Mouse (Mus musculus): ENCODE data around the gene Adig.

Gene Adig

DNA sequence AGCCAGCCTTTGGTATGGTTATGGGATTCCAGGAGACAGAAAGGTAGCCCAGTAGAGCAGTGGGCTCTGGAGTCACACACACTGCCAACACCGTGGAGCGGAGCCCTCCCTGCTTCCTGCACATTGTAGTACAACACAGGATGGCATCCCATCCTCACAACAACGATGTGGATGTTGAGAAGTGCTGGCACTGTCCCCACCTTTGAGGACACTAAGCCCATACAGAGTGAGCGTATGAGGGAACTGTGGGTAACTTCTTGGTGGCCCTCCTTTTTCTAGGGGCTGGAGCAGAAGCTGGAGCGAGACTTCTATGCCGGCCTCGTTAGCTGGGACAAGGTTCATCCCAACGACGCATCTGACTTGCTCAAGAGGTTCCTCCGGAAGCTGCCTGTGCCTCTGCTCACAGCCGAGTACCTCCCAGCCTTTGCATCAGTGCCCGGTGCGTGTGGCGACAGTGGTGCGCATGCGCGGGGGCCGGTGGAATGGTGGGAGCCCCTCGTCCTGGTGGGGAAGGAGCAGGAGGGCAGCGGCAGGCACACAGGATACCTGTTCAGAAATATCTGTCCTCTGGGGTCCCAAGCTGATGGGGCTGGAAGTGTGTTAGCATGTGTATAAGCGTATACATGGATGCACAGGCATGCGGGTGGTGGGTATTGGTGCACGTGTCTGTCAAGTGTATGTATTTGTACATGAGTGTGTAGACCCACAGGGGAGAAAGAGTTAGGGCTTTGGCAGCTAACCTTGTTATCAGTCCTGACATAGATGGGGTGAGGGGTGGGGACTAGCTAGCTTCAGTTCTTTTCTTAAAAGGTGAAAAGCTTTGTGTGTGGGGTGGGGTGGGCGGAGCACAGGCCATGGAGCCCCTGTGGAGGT, 37.3 kb downstream of the Adig start:
- DNase-seq (ENCODE audit: low read depth, low spot score): peak; percentile 52

DNA sequence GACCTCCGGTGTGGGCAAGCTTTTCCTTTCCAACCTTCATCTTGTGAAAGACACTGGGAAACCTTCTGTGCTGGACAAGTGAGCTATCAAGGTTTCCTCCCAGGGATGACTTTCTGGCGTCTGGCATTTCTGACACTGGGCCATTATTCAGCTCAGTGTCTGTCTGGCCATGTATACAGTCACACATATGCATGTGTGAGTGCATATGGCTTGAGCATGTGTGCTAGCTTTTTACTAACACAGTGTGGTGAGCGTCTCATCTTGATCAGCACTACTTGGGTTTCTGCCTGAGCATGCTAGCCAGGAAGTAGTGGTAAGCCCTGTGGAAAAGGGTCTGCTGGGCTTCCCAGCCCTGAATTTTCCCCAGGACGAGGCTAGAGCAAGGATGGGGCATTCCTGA, 38.9 kb downstream of the Adig start:
- DNase-seq (ENCODE audit: low read depth, low spot score): no peak

- DNase-seq (ENCODE audit: low read depth, low spot score): no peak
These were observed 42.9 kb downstream of the Adig start for GRCm38 (mm10) chr2:158545266-158545665.

DNA sequence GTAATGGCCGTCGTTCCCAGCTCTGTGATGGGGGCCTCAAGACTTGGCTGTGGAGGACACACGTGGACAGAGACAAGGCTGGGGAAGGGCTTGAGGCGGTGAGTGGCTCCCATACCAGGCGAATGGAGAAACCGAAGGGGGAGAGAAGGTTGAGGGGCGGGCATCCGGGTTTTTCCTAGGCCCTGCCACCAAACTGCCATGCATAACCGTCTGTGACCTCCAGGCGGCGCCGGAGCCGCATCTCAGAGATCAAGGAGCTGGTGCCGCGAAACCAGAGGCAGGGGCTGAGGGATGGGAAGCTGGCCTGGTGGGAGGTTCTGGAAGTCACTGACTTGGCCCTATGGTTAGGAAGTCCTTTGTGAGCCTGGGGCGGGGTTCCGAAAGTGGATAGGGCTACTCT, 44.3 kb downstream of the Adig start:
- peak; percentile 81 for DNase-seq (ENCODE audit: low read depth, low spot score)

GRCm38 (mm10) chr2:158550067-158550466, 47.7 kb downstream of the Adig start:
- DNase-seq (ENCODE audit: low read depth, low spot score): peak; percentile 89

GRCm38 (mm10) chr2:158554366-158554765, 52.0 kb downstream of the Adig start:
- no peak for DNase-seq (ENCODE audit: low read depth, low spot score)

GRCm38 (mm10) chr2:158555252-158555651, 52.8 kb downstream of the Adig start:
- no peak for DNase-seq (ENCODE audit: low read depth, low spot score)

- peak; percentile 31 for DNase-seq (ENCODE audit: low read depth, low spot score)
These were observed 53.4 kb downstream of the Adig start for GRCm38 (mm10) chr2:158555812-158556211.

DNA sequence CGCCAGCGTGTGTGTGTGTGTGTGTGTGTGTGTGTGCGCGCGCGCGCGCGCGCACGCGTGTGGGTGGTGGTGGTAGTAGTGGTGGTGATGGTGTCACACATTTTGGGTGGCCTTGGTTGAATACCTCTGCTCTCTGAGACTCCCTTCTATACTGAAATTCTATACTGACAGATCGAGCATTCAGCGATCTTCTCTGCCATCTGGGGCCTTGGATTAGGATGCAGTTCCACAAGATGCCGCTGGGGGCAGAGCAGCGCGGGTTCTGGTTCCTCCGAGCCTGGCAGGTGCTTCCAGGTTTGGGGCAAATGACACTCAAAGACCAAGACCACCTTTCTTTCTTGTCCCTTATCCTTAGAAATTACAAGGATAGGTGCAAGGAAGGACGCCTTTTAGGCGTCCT, 53.8 kb downstream of the Adig start:
- peak; percentile 75 for DNase-seq (ENCODE audit: low read depth, low spot score)

DNA sequence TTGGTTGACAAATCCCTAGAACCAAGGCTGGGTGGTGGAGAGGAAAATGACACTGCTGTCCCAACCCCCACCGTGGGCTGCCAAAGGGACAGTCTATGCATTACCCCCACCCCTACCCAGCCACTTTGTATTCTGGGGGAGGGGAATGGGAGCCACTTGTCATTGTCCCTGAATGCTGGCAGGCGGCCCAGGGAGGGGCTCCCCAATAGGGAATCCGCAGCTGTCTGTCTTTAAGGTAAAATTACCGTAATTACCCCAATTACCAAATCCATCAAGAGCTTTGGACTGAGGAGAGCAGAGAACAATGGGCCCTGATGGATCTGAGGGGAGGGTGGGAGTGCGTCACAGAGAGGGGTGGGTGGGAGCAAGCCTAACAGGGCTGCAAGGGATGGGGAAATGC, 54.3 kb downstream of the Adig start:
- peak; percentile 36 for DNase-seq (ENCODE audit: low read depth, low spot score)
